Mouse (Mus musculus) kidney, postnatal 0 days (tissue): ENCODE results near the gene Gm49630. TPM values are rescaled to one million over a fixed set of nuclear protein-coding genes. Genes with fewer than 3 reads are reported as not detected.
"Not testable (repeated sequence)": the region's sequence is repeated elsewhere in the genome, so short reads cannot be mapped to it uniquely, and the experiment has no call there.

ENCODE experiments used
- ATAC-seq: fragments of 200-750 bp; cut with Nextera tagmentation; replicated peaks from 2 replicates; pipeline ENCODE4 v1.8.0; 2017; ENCODE audit warnings: low read depth, moderate number of reproducible peaks, moderate TSS enrichment, moderate library complexity; ENCODE audit not compliant: low FRiP score
- DNase-seq: peaks from one replicate; pipeline ENCODE4 v3.0.0-alpha.2; 2016; ENCODE audit warnings: low spot score
- H3K27ac ChIP-seq: fragments of 300-500 bp; sonication (generic); 2 replicates; pipeline ENCODE4 v1.5.1; 2014; ENCODE audit warnings: mild to moderate bottlenecking
- H3K27me3 ChIP-seq: fragments of 300-500 bp; sonication (generic); 2 replicates; pipeline ENCODE4 v1.6.1; 2014; ENCODE audit warnings: low read length, mixed read lengths; ENCODE audit not compliant: insufficient read depth
- H3K36me3 ChIP-seq: fragments of 300-500 bp; sonication (generic); 2 replicates; pipeline ENCODE4 v1.6.1; 2014; ENCODE audit warnings: low read length, mixed read lengths; ENCODE audit not compliant: insufficient read depth
- H3K4me1 ChIP-seq: fragments of 300-500 bp; sonication (generic); replicated peaks from 2 replicates; pipeline ENCODE4 v1.6.1; 2014; ENCODE audit warnings: antibody characterized with exemption, low read length, mixed read lengths; ENCODE audit not compliant: insufficient read depth
- H3K4me2 ChIP-seq: fragments of 300-500 bp; sonication (generic); 2 replicates; pipeline ENCODE4 v1.6.1; 2014; ENCODE audit warnings: mild to moderate bottlenecking, low read length, moderate library complexity, mixed read lengths
- H3K4me3 ChIP-seq: fragments of 300-500 bp; sonication (generic); replicated peaks from 2 replicates; pipeline ENCODE4 v1.5.1; 2014; ENCODE audit warnings: low read depth, low read length
- H3K9ac ChIP-seq: fragments of 300-500 bp; sonication (generic); 2 replicates; pipeline ENCODE4 v1.6.1; 2014; ENCODE audit warnings: low read depth, low read length
- H3K9me3 ChIP-seq: fragments of 300-500 bp; sonication (generic); replicated peaks from 2 replicates; pipeline ENCODE4 v1.6.1; 2016; ENCODE audit warnings: low read length, inconsistent platforms, mixed read lengths
- WGBS: fragments of 180-500 bp; shearing (Covaris S2); extraction: QIAGEN DNeasy Blood & Tissue Kit; methylation state at CpG from one replicate; pipeline ENCODE4 v1.1.7; 2014; 5-methylcytosine and 5-hydroxymethylcytosine counted together
- polyA plus RNA-seq: library from polyadenylated mRNA; unstranded; fragments of >200 nt; fragmentation: Nextera tagmentation; extraction: Ambion mirVana; gene quantifications from 2 replicates; pipeline ENCODE4 v1.2.1, GENCODE M21; 2015

Gene Gm49630
- polyA plus RNA-seq, 1 experiment from 2014 or later, result not detected

DNA sequence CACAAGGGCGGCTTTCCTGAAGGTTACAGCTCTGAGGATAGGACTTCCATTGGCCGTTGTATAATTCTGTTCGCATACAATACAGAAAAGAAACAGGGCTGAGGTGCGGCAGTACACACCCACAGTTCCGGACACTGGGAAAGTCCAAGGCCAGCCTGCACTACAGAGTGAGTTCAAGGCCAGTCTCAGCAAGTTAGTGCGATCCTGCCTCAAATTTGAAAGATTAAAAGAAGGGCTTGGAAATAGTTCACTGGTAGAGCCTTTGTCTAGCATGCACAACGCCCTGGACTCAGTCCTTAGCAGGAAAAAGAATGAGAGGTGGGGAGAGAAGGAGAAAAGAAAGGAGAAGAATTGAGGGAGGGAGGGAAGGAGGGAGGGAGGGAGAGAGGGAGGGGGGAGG lies 23.3 kb upstream of the Gm49630 start:
- 89% methylated on average over 7 of the region's 7 CpGs for WGBS
- not testable (repeated sequence) for ATAC-seq, H3K4me2 ChIP-seq, H3K27ac ChIP-seq, H3K9ac ChIP-seq, H3K9me3 ChIP-seq, H3K4me1 ChIP-seq, H3K36me3 ChIP-seq, H3K27me3 ChIP-seq, H3K4me3 ChIP-seq, DNase-seq

DNA sequence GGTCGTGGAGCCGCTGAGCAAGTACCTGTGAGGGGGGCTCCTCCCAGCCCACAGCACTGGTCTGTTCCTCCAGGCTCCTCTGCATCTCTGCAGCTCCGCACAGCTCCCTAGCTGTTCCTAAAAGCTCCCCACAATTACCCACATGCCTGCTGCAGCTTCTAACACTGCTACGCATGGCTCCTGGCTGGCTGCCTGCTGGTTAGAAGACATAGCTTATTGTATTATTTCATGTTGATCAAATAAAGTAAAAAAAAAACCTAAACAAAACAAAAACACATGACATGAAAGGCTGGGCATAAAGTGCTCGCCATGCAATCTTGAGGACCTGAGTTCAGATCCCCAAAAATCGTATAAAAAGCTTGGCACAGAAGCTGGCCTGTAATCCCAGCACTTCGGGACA lies 18.1 kb upstream of the Gm49630 start:
- 79% methylated on average over 7 of the region's 7 CpGs for WGBS
- not testable (repeated sequence) for DNase-seq

GRCm38 (mm10) chr17:7388958-7389356 lies 17.2 kb upstream of the Gm49630 start:
- not testable (repeated sequence) for H3K27ac ChIP-seq, DNase-seq, H3K27me3 ChIP-seq, H3K9me3 ChIP-seq, H3K4me2 ChIP-seq, H3K4me3 ChIP-seq, H3K36me3 ChIP-seq, ATAC-seq, H3K9ac ChIP-seq, H3K4me1 ChIP-seq
- 84% methylated on average over 6 of the region's 8 CpGs for WGBS

More for the DNA sequence above, 18.1 kb upstream of the Gm49630 start:
- ATAC-seq, H3K36me3 ChIP-seq, H3K9me3 ChIP-seq, H3K4me2 ChIP-seq, H3K4me3 ChIP-seq, H3K27ac ChIP-seq, H3K27me3 ChIP-seq, H3K9ac ChIP-seq, H3K4me1 ChIP-seq: not testable (repeated sequence)

DNA sequence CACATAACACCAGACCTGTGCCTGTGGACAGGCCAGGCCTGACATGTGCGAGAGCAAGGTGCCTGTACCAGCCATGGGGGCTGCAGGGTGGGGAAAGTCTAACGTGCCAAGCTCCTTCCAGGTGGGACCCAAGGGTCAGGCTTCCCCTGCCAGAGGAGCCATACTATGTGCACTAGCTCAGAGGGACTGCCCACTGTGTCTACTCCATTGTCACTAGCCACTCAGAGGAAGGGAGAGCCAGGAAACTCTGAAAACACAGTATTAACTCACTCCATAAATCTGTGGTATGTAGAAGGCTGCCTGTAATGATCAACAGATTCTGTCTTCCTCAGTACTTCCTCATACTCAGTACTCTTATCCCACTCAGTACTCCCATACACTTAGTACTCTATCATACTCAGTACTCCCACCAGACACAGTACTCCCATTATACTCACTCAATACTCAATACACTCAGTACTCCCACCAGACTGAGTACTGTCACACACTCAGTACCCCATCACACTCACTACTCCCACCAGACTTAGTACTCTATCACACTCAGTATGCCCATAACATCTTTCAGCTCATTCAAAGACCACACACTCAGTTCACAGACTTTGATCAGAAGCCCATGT lies 16.7 kb upstream of the Gm49630 start:
- not testable (repeated sequence) for DNase-seq

DNA sequence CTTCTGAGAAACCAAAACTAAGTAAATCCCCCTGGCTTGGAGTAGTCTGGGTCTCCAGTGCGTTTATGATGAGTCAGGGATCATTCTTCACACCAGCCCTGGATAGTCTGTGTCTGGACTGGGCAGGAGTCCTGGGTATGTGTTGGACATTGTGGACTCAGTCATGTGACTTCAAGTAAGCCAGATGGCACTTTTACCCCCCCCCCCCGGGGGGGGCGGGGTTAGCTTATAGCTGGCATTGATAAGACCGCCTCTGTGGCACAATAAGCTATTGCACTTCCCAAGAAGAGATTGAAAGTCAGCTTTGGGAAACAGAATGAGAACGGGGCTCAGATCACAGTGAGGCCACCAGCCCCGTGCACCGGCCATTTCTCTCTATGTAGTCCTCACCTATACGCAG lies 14.2 kb upstream of the Gm49630 start:
- H3K4me1 ChIP-seq, H3K36me3 ChIP-seq, DNase-seq, H3K9me3 ChIP-seq, H3K4me2 ChIP-seq, H3K27ac ChIP-seq, H3K4me3 ChIP-seq, H3K9ac ChIP-seq, H3K27me3 ChIP-seq, ATAC-seq: not testable (repeated sequence)
- 82% methylated on average over 8 of the region's 8 CpGs for WGBS

More for the DNA sequence above, 16.7 kb upstream of the Gm49630 start:
- H3K27ac ChIP-seq, H3K27me3 ChIP-seq, H3K4me3 ChIP-seq, H3K9ac ChIP-seq, H3K4me2 ChIP-seq, H3K9me3 ChIP-seq, H3K4me1 ChIP-seq, H3K36me3 ChIP-seq: not testable (repeated sequence)
- peak; percentile 26; the same call in 1 of the 2 replicates for ATAC-seq
- WGBS, result no CpG with 5 or more reads among the region's 2 CpGs

DNA sequence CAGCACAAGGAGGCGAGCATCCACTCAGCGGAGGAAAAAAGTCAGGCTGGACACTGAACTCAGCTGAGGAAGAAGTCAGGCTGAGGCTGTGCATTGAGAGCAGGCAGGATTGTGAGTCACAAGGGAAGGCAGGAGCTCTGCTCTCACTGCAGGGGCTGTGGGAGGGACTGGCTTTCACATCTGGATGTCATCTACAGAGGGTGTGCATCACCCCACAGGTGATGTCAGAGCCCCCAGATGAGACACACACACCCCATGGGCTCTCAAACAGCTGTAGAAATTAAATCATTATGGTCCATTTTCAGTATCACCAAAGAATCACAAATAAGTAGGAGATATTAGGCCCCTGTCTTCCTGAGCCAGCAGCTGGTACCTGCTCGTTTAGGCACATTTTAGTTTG lies 13.6 kb upstream of the Gm49630 start, which contains the start of gene Unc93a2:
Gene Unc93a2 (minus strand): TSS at position 101 of the 400 bp plus-strand sequence.
- not testable (repeated sequence) for ATAC-seq, H3K9ac ChIP-seq, H3K9me3 ChIP-seq, H3K36me3 ChIP-seq, H3K4me3 ChIP-seq, H3K4me1 ChIP-seq, H3K27ac ChIP-seq, DNase-seq, H3K27me3 ChIP-seq, H3K4me2 ChIP-seq
- 75% methylated on average over 3 of the region's 3 CpGs for WGBS

- not testable (repeated sequence) for DNase-seq, ATAC-seq, H3K4me1 ChIP-seq, H3K9me3 ChIP-seq, H3K9ac ChIP-seq, H3K36me3 ChIP-seq, H3K27me3 ChIP-seq, H3K4me2 ChIP-seq, H3K4me3 ChIP-seq, H3K27ac ChIP-seq
- 59% methylated on average over 7 of the region's 13 CpGs for WGBS
Observed at GRCm38 (mm10) chr17:7383167-7384143, 11.7 kb upstream of the Gm49630 start.

GRCm38 (mm10) chr17:7382711-7383110 lies 10.9 kb upstream of the Gm49630 start:
- not testable (repeated sequence) for H3K4me2 ChIP-seq, DNase-seq, H3K9me3 ChIP-seq, H3K9ac ChIP-seq, H3K4me3 ChIP-seq, H3K36me3 ChIP-seq, H3K27me3 ChIP-seq, H3K27ac ChIP-seq, H3K4me1 ChIP-seq
- 0 out of 2 replicates have a peak, but pooled peaks have one; percentile 7 for ATAC-seq
- WGBS, result 27% methylated on average over 1 of the region's 3 CpGs

GRCm38 (mm10) chr17:7377907-7378306 lies 6.1 kb upstream of the Gm49630 start:
- H3K27me3 ChIP-seq, DNase-seq, H3K4me3 ChIP-seq, ATAC-seq, H3K36me3 ChIP-seq, H3K9me3 ChIP-seq, H3K4me2 ChIP-seq, H3K27ac ChIP-seq, H3K4me1 ChIP-seq, H3K9ac ChIP-seq: not testable (repeated sequence)
- WGBS, result 13% methylated on average over 2 of the region's 3 CpGs
